22 mouse cellular contexts compared by ENCODE assay signal in the genomic region with DNA sequence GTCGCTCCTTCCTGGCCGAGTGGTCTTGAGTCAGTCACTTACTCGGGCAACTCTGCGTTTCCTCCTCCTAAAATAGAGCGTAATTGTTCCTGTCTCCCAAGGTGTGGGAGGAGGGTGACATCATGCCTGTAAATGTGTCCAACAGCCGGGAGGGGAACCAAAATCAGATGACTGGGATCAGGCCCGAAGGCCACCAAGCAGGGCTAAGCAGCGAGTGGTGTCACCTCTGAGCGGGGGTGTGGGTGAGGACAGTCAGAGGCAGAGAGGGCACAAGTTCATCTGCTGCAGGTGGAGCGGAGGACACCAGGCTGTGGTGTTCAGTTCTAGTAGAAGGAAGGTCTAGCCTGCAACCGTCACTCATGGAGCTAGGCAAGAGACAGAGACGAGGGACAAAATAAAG. TPM values are rescaled to one million over a fixed set of nuclear protein-coding genes. Genes with fewer than 3 reads are reported as not detected.
A peak's percentile ranks its signal among the peaks of the same experiment; 100 is the strongest.
DNase-seq lines count a peak whose midpoint lies in the region; ATAC-seq and TF ChIP-seq lines count a peak whose summit lies in the region.
"Had no signal": no experiment of that assay in that cellular context is flagged by ENCODE, and none has a peak within 500 bp of the region (broad histone marks: within the 10 kb centered on the region; RNA-seq: fewer than 3 reads in every experiment).

No protein-coding gene starts in this region.

- no peaks in the 10 kb centered on the region for H3K36me3 ChIP-seq in liver, embryonic 13.5 days
- no peaks in the 10 kb centered on the region for H3K36me3 ChIP-seq in liver, postnatal 0 days (replicated peaks; ENCODE audit: insufficient read depth, low read length)
- no peaks in the 10 kb centered on the region for H3K36me3 ChIP-seq in intestine, embryonic 15.5 days
- H3K36me3 ChIP-seq: embryonic facial prominence, embryonic 13.5 days; embryonic facial prominence, embryonic 15.5 days; forebrain, embryonic 15.5 days had no signal

- TF ChIP-seq EP300 in liver, postnatal 0 days (IDR thresholded peaks at IDR 0.05; ENCODE audit: low read depth) = no peak

- TF ChIP-seq CTCF in liver, postnatal 0 days (IDR thresholded peaks at IDR 0.05; ENCODE audit: low read depth) = no peak

- H3K4me3 ChIP-seq in liver, embryonic 13.5 days (replicated peaks) = no peak overlapping the region
- no peak overlapping the region for H3K4me3 ChIP-seq in liver, postnatal 0 days (ENCODE audit: low read depth, low read length)
- H3K4me3 ChIP-seq in intestine, embryonic 15.5 days (replicated peaks) = no peak overlapping the region
- H3K4me3 ChIP-seq: embryonic facial prominence, embryonic 13.5 days; embryonic facial prominence, embryonic 15.5 days; erythroblast, embryonic 14.5 days; forebrain, embryonic 13.5 days; forebrain, embryonic 15.5 days had no signal

- no peak overlapping the region for H3K4me2 ChIP-seq in liver, embryonic 13.5 days
- H3K4me2 ChIP-seq in liver, postnatal 0 days (ENCODE audit: low read depth, low read length) = no peak overlapping the region
- no peak overlapping the region for H3K4me2 ChIP-seq in intestine, embryonic 15.5 days (replicated peaks)
- H3K4me2 ChIP-seq: embryonic facial prominence, embryonic 13.5 days; embryonic facial prominence, embryonic 15.5 days; forebrain, embryonic 13.5 days; forebrain, embryonic 15.5 days had no signal

- ATAC-seq in liver, embryonic 13.5 days (ENCODE audit: low read depth) = 0 out of 2 replicates have a peak, but pooled peaks have one; percentile 10
- no peak for ATAC-seq in liver, postnatal 0 days
- no peak for ATAC-seq in intestine, embryonic 15.5 days
- ATAC-seq: forebrain, embryonic 13.5 days; forebrain, embryonic 15.5 days; forebrain, postnatal 0 days had no signal

- peaks cover 10% of the 10 kb centered on the region; the same call in 1 of the 2 replicates for H3K4me1 ChIP-seq in liver, embryonic 13.5 days (replicated peaks)
- H3K4me1 ChIP-seq in liver, postnatal 0 days (ENCODE audit: insufficient read depth) = no peaks in the 10 kb centered on the region
- H3K4me1 ChIP-seq in intestine, embryonic 15.5 days (replicated peaks) = 0 out of 2 replicates have a peak, but pooled peaks cover 5% of the 10 kb centered on the region
- H3K4me1 ChIP-seq: forebrain, embryonic 13.5 days; forebrain, embryonic 15.5 days had no signal

- no peak for DNase-seq in liver, embryonic 13.5 days
- no peak for DNase-seq in liver, postnatal 0 days
- peak; percentile 53 for DNase-seq in testis, postnatal 10 days (ENCODE audit: low spot score)
- DNase-seq in layer of hippocampus, postnatal 36 days = no peak
- DNase-seq: adrenal gland, adult 2 months; adrenal gland, postnatal 10 days; adrenal gland, postnatal 25 days; cerebellum, adult 11 months; cerebellum, adult 18-20 months; cerebellum, adult 8-10 months; cerebellum, adult 9-11 months; cerebellum, postnatal 14 days; cerebellum, postnatal 36 days; embryo, embryonic 11 days; forebrain, postnatal 0 days had no signal

- WGBS in liver, embryonic 13.5 days (ENCODE audit: insufficient replicate concordance) = 73% methylated on average over 12 of the region's 12 CpGs
- 81% methylated on average over 12 of the region's 12 CpGs for WGBS in liver, postnatal 0 days (ENCODE audit: insufficient replicate concordance)
- WGBS in intestine, embryonic 15.5 days = 89% methylated on average over 12 of the region's 12 CpGs

- no peak overlapping the region for H3K27ac ChIP-seq in liver, embryonic 13.5 days
- H3K27ac ChIP-seq in liver, postnatal 0 days (ENCODE audit: low read depth) = no peak overlapping the region
- H3K27ac ChIP-seq in intestine, embryonic 15.5 days = no peak overlapping the region
- H3K27ac ChIP-seq: embryonic facial prominence, embryonic 13.5 days; embryonic facial prominence, embryonic 15.5 days; forebrain, embryonic 13.5 days; forebrain, embryonic 15.5 days had no signal

- H3K9ac ChIP-seq in liver, embryonic 13.5 days = no peak overlapping the region
- H3K9ac ChIP-seq in liver, postnatal 0 days (replicated peaks) = no peak overlapping the region
- no peak overlapping the region for H3K9ac ChIP-seq in intestine, embryonic 15.5 days
- H3K9ac ChIP-seq: embryonic facial prominence, embryonic 13.5 days; embryonic facial prominence, embryonic 15.5 days; forebrain, embryonic 13.5 days; forebrain, embryonic 15.5 days; forebrain, postnatal 0 days had no signal

- H3K9me3 ChIP-seq in liver, embryonic 13.5 days (replicated peaks) = no peaks in the 10 kb centered on the region
- H3K9me3 ChIP-seq in liver, postnatal 0 days (ENCODE audit: low read length) = no peaks in the 10 kb centered on the region
- H3K9me3 ChIP-seq in intestine, embryonic 15.5 days = no peaks in the 10 kb centered on the region
- H3K9me3 ChIP-seq: embryonic facial prominence, embryonic 13.5 days; embryonic facial prominence, embryonic 15.5 days; forebrain, embryonic 15.5 days had no signal

- no peaks in the 10 kb centered on the region for H3K27me3 ChIP-seq in liver, embryonic 13.5 days
- H3K27me3 ChIP-seq in liver, postnatal 0 days (ENCODE audit: insufficient read depth, low read length) = no peaks in the 10 kb centered on the region
- no peaks in the 10 kb centered on the region for H3K27me3 ChIP-seq in intestine, embryonic 15.5 days (replicated peaks)
- H3K27me3 ChIP-seq: embryonic facial prominence, embryonic 13.5 days; embryonic facial prominence, embryonic 15.5 days; forebrain, embryonic 13.5 days; forebrain, embryonic 15.5 days had no signal

RNA-seq across cellular contexts. Expression of a gene that starts 17.1 kb away (rescaled TPM):
- 2.2 and 2.9 TPM in 2 replicates for polyA plus RNA-seq in liver, embryonic 13.5 days (2015; fragmentation: Nextera tagmentation; extraction: Ambion mirVana)
- 2.3 and 2.7 TPM in 2 replicates for polyA plus RNA-seq in liver, postnatal 0 days (2015; fragmentation: Nextera tagmentation; extraction: Ambion mirVana)
- 1 to 10 TPM; 4.1 to 4.3 TPM for total RNA-seq in layer of hippocampus, postnatal 36 days (2021)
- polyA plus RNA-seq in intestine, embryonic 15.5 days (2015; fragmentation: Nextera tagmentation; extraction: Ambion mirVana) = 16.9 and 17.4 TPM in 2 replicates

RNA-seq across cellular contexts. Expression of a gene that starts 53.3 kb away (rescaled TPM):
- 1.6 TPM in 2 replicates for polyA plus RNA-seq in liver, embryonic 13.5 days (2015; fragmentation: Nextera tagmentation; extraction: Ambion mirVana)
- 1.4 TPM in 2 replicates for polyA plus RNA-seq in liver, postnatal 0 days (2015; fragmentation: Nextera tagmentation; extraction: Ambion mirVana)
- total RNA-seq in layer of hippocampus, postnatal 36 days (2021) = under 1 TPM; 0.10 to 0.28 TPM
- 3.7 and 4.2 TPM in 2 replicates for polyA plus RNA-seq in intestine, embryonic 15.5 days (2015; fragmentation: Nextera tagmentation; extraction: Ambion mirVana)
- total RNA-seq: MEL had no signal
